Mouse (Mus musculus) heart, postnatal 0 days (tissue): Measurements from ENCODE around the gene Prkar2b. TPM values are rescaled to one million over a fixed set of nuclear protein-coding genes. Genes with fewer than 3 reads are reported as not detected.

ENCODE experiments used
- ATAC-seq: fragments of 200-750 bp; cut with Nextera tagmentation; 2 replicates; pipeline ENCODE4 v1.8.0; 2017; ENCODE audit warnings: low read depth, moderate number of reproducible peaks, moderate library complexity; ENCODE audit not compliant: insufficient read depth
- DNase-seq: peaks from one replicate; pipeline ENCODE4 v3.0.0-alpha.2; 2016; ENCODE audit warnings: low spot score
- H3K27ac ChIP-seq: fragments of 300-500 bp; sonication (generic); 2 replicates; pipeline ENCODE4 v1.5.1; 2014; ENCODE audit warnings: low read depth, mild to moderate bottlenecking
- H3K27me3 ChIP-seq: fragments of 300-500 bp; sonication (generic); 2 replicates; pipeline ENCODE4 v1.6.1; 2014; ENCODE audit warnings: low read length, mixed read lengths; ENCODE audit not compliant: control insufficient read depth, insufficient read depth
- H3K36me3 ChIP-seq: fragments of 300-500 bp; sonication (generic); replicated peaks from 2 replicates; pipeline ENCODE4 v1.6.1; 2014; ENCODE audit warnings: low read length, mixed read lengths; ENCODE audit not compliant: control insufficient read depth, insufficient read depth
- H3K4me1 ChIP-seq: fragments of 300-500 bp; sonication (generic); 2 replicates; pipeline ENCODE4 v1.6.1; 2014; ENCODE audit warnings: antibody characterized with exemption; ENCODE audit not compliant: control insufficient read depth, insufficient read depth
- H3K4me2 ChIP-seq: fragments of 300-500 bp; sonication (generic); 2 replicates; pipeline ENCODE4 v1.6.1; 2014; ENCODE audit warnings: low read depth, mild to moderate bottlenecking, low read length, moderate library complexity
- H3K4me3 ChIP-seq: fragments of 300-500 bp; sonication (generic); 2 replicates; pipeline ENCODE4 v1.5.1; 2014; ENCODE audit warnings: low read depth, low read length
- H3K9ac ChIP-seq: fragments of 300-500 bp; sonication (generic); replicated peaks from 2 replicates; pipeline ENCODE4 v1.6.1; 2014; ENCODE audit warnings: low read depth, low read length, mixed read lengths
- H3K9me3 ChIP-seq: fragments of 300-500 bp; sonication (generic); replicated peaks from 2 replicates; pipeline ENCODE4 v1.6.1; 2016; ENCODE audit warnings: low read length; ENCODE audit not compliant: control insufficient read depth
- CTCF ChIP-seq: IDR thresholded peaks from 2 replicates; pipeline ENCODE4 v1.5.1; 2016; ENCODE audit warnings: antibody characterized with exemption, control low read depth, low read depth
- EP300 ChIP-seq: IDR thresholded peaks from 2 replicates; pipeline ENCODE4 v1.6.1; 2016; ENCODE audit warnings: antibody characterized with exemption, low read depth
- WGBS: fragments of 180-500 bp; shearing (Covaris S2); extraction: QIAGEN DNeasy Blood & Tissue Kit; methylation state at CpG from one replicate; pipeline ENCODE4 v1.1.7; 2014; 5-methylcytosine and 5-hydroxymethylcytosine counted together
- polyA plus RNA-seq: library from polyadenylated mRNA; unstranded; fragments of >200 nt; fragmentation: Nextera tagmentation; extraction: Ambion mirVana; gene quantifications from 2 replicates; pipeline ENCODE4 v1.2.1, GENCODE M21; 2015
- total RNA-seq: library from RNA; depleted of rRNA; stranded (reverse); fragments of >200 nt; gene quantifications from 2 replicates; pipeline ENCODE4 v1.2.3, GENCODE M21; 2014; ENCODE audit warnings: low replicate concordance

Gene Prkar2b
- total and polyA plus RNA-seq, 2 experiments from 2014 or later: 2.6 TPM; not detected in 1

GRCm38 (mm10) chr12:32077403-32077802 is 16.3 kb upstream of the Prkar2b start:
- Histone ChIP-seq H3K36me3 (no peaks in the 10 kb centered on the region), H3K27ac (no peak overlapping the region), H3K4me2 (no peak overlapping the region), H3K27me3 (no peaks in the 10 kb centered on the region), H3K4me3 (no peak overlapping the region), H3K4me1 (no peaks in the 10 kb centered on the region), H3K9me3 (0 out of 2 replicates have a peak, but pooled peaks cover 4% of the 10 kb centered on the region), H3K9ac (no peak overlapping the region)
- 97% methylated on average over 6 of the region's 6 CpGs for WGBS
- ATAC-seq (no peak), DNase-seq (no peak)
- no peak for TF ChIP-seq CTCF
- TF ChIP-seq EP300: no peak

DNA sequence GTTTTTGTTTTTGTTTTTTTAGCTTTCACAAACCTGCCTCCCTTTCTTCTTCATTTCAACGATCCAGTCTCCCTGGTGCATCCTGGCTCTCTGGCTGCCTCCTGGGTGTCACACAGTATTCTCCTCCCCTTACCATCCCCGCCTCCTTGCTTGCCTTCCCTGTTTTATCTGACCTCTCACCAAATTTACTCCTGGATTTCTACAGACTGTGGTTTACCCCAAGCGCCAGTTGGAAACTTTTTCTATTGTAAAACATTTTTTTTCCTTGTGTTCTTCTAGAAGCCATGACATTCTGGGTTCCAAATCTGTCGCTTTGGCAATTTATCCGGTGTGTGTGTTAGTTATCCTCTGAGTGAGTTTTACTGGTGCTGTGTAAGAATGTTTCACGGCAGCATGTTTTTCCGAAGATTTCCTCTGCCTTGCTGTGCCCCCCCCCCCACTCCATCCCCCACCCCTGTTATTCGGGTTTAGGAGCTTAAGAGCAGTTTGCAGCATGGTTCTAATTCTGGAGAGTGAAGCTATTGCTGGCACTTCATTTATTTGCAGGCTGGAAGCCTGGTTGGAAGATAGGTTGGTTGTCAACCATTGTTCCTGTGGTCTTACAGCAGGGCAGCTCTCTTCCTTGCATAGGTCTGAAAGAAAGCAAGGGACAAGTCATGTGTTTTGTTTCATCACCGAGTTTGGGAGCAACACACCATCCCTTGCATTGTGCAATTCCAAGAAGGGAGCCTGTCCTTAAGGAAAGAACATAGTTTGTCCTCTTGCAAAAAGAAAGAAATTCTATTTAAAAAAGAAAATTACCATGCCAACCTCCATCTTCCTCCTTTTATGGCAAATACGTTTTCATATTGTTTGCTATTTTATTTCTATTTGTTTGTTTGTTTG is 15.0 kb upstream of the Prkar2b start:
- Histone ChIP-seq H3K9me3 (no peaks in the 10 kb centered on the region), H3K27me3 (no peaks in the 10 kb centered on the region), H3K36me3 (no peaks in the 10 kb centered on the region), H3K27ac (no peak overlapping the region), H3K9ac (no peak overlapping the region), H3K4me1 (no peaks in the 10 kb centered on the region), H3K4me3 (no peak overlapping the region), H3K4me2 (no peak overlapping the region)
- ATAC-seq (no peak), DNase-seq (no peak)
- TF ChIP-seq CTCF (no peak), EP300 (no peak)
- WGBS: 57% methylated on average over 10 of the region's 10 CpGs

GRCm38 (mm10) chr12:32074271-32074670 is 13.2 kb upstream of the Prkar2b start:
- Histone ChIP-seq H3K27me3 (no peaks in the 10 kb centered on the region), H3K4me2 (no peak overlapping the region), H3K4me1 (no peaks in the 10 kb centered on the region), H3K36me3 (no peaks in the 10 kb centered on the region), H3K4me3 (no peak overlapping the region), H3K27ac (no peak overlapping the region), H3K9me3 (no peaks in the 10 kb centered on the region), H3K9ac (no peak overlapping the region)
- DNase-seq: no peak
- TF ChIP-seq CTCF: no peak
- no peak for ATAC-seq
- WGBS: 87% methylated on average over 6 of the region's 6 CpGs

DNA sequence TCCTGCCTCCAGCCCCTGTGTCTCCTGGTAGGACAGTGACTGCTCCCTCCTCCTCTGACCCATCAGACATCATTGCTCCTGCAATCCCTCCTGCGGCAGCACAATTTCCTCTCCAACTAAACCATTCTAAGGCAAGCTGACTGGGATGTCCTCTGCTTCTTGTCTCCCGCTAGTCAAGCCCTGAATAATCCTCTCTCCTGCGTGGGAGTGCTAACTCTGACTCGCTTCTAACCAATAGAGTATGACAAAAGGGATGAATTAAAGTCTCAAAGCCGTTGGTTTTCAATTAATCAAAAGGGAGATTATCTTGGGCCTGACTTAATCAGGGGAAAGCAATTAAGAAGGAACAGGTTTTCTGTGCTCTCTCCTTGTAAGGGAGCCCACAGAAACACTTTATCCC is 4.9 kb upstream of the Prkar2b start:
- Histone ChIP-seq H3K4me2 (no peak overlapping the region), H3K36me3 (no peaks in the 10 kb centered on the region), H3K9ac (no peak overlapping the region), H3K4me1 (no peaks in the 10 kb centered on the region), H3K9me3 (no peaks in the 10 kb centered on the region), H3K4me3 (no peak overlapping the region), H3K27ac (no peak overlapping the region), H3K27me3 (no peaks in the 10 kb centered on the region)
- DNase-seq (no peak), ATAC-seq (no peak)
- 47% methylated on average over 5 of the region's 5 CpGs for WGBS
- TF ChIP-seq CTCF (no peak), EP300 (no peak)

- Histone ChIP-seq H3K4me1 (0 out of 2 replicates have a peak, but pooled peaks cover 6% of the 10 kb centered on the region), H3K27ac (peak overlapping the region; percentile 18; the same call in 1 of the 2 replicates), H3K9me3 (no peaks in the 10 kb centered on the region), H3K4me3 (peak overlapping the region; percentile 70), H3K4me2 (peak overlapping the region; percentile 88), H3K27me3 (no peaks in the 10 kb centered on the region), H3K36me3 (no peaks in the 10 kb centered on the region), H3K9ac (peak overlapping the region; percentile 45)
- TF ChIP-seq EP300 (no peak), CTCF (no peak)
- WGBS: 2% methylated on average over 46 of the region's 66 CpGs
- peak; percentile 11 for DNase-seq
- peak; percentile 71 for ATAC-seq
These were observed 628 bp downstream of the Prkar2b start for GRCm38 (mm10) chr12:32060247-32061089.
